Mouse (Mus musculus) limb, embryonic 15.5 days (tissue): ENCODE measurements at regions not wholly inside any gene's neighbourhood (a gene's known extent, or its start where the extent isn't known, plus 50 kb on each side); places are given as distances from the start of the nearest gene placed in this dataset.
A peak's percentile ranks its signal among the peaks of the same experiment; 100 is the strongest.

Source experiments
- ATAC-seq: fragments of 200-750 bp; cut with Nextera tagmentation; 2 replicates; pipeline ENCODE4 v1.8.0; 2017; ENCODE audit warnings: low read depth, moderate TSS enrichment; ENCODE audit not compliant: insufficient number of reproducible peaks, low FRiP score, low TSS enrichment
- H3K27ac ChIP-seq: fragments of 300-500 bp; sonication (generic); 2 replicates; pipeline ENCODE4 v1.5.1; 2015; ENCODE audit warnings: moderate library complexity, mild to moderate bottlenecking, inconsistent platforms
- H3K27me3 ChIP-seq: fragments of 300-500 bp; sonication (generic); 2 replicates; pipeline ENCODE4 v1.6.1; 2015; ENCODE audit warnings: inconsistent platforms
- H3K36me3 ChIP-seq: fragments of 300-500 bp; sonication (generic); 2 replicates; pipeline ENCODE4 v1.6.1; 2015; ENCODE audit warnings: inconsistent platforms
- H3K4me1 ChIP-seq: fragments of 300-500 bp; sonication (generic); 2 replicates; pipeline ENCODE4 v1.6.1; 2015; ENCODE audit warnings: inconsistent platforms
- H3K4me2 ChIP-seq: fragments of 300-500 bp; sonication (generic); 2 replicates; pipeline ENCODE4 v1.6.1; 2015; ENCODE audit warnings: mild to moderate bottlenecking, inconsistent platforms
- H3K4me3 ChIP-seq: fragments of 300-500 bp; sonication (generic); 2 replicates; pipeline ENCODE4 v1.5.1; 2015; ENCODE audit warnings: mild to moderate bottlenecking, inconsistent platforms
- H3K9ac ChIP-seq: fragments of 300-500 bp; sonication (generic); 2 replicates; pipeline ENCODE4 v1.6.1; 2015; ENCODE audit warnings: inconsistent platforms
- H3K9me3 ChIP-seq: fragments of 300-500 bp; sonication (generic); 2 replicates; pipeline ENCODE4 v1.6.1; 2016; ENCODE audit warnings: inconsistent platforms
- WGBS: fragments of 180-500 bp; shearing (Covaris S2); methylation state at CpG from one replicate; pipeline ENCODE4 v1.1.7; 2015; 5-methylcytosine and 5-hydroxymethylcytosine counted together

DNA sequence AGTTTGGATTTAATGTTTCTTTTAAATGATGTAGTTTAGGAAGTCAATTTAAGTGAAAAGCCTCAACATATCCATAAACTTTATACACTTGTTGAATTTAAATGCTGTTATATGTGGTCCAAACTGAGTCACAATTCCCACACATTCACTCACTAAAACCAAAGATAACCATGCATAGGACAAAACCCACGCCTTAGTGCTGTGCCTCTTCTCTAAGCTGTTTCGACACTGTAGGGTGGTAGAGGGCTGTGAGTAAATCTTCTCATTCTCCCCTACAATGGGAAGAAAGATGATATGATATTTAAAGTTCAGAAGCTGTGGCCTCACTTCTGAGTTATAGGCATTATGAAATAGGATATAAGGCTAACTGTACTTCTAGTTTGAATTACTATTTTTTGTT lies 682.9 kb upstream of the Zeb2 start:
- 81% methylated on average over 2 of the region's 2 CpGs for WGBS

DNA sequence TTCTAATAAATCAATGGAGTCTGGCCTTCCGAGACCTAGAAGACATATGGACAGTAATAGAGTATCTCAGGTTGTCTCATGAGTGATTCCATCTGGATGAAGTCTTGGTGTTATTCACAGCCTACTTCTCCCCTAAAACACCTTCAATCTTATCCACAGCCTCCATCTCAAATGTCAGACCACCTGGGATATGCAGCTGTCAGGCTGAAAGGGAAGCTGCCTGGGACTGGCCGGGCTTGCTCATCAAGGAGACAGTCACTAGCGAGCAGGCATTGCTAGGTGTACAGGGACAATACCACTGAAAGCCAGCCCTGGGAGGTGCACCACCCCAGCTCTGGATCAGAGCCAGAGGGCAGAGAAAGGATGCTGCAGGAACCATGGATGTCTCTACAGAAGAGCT lies 676.4 kb upstream of the Zeb2 start:
- ATAC-seq = no peak
- H3K4me3 ChIP-seq = no peak overlapping the region
- H3K4me2 ChIP-seq = no peak overlapping the region
- no peak overlapping the region for H3K27ac ChIP-seq
- H3K36me3 ChIP-seq = no peaks in the 10 kb centered on the region
- H3K27me3 ChIP-seq = no peaks in the 10 kb centered on the region
- H3K4me1 ChIP-seq = no peaks in the 10 kb centered on the region
- no peak overlapping the region for H3K9ac ChIP-seq
- WGBS = 40% methylated on average over 3 of the region's 3 CpGs
- H3K9me3 ChIP-seq = no peaks in the 10 kb centered on the region

More for the DNA sequence above, 682.9 kb upstream of the Zeb2 start:
- Histone ChIP-seq H3K9ac (no peak overlapping the region), H3K27ac (no peak overlapping the region), H3K27me3 (no peaks in the 10 kb centered on the region), H3K4me3 (no peak overlapping the region), H3K9me3 (no peaks in the 10 kb centered on the region), H3K36me3 (no peaks in the 10 kb centered on the region), H3K4me2 (no peak overlapping the region), H3K4me1 (no peaks in the 10 kb centered on the region)
- ATAC-seq = no peak

DNA sequence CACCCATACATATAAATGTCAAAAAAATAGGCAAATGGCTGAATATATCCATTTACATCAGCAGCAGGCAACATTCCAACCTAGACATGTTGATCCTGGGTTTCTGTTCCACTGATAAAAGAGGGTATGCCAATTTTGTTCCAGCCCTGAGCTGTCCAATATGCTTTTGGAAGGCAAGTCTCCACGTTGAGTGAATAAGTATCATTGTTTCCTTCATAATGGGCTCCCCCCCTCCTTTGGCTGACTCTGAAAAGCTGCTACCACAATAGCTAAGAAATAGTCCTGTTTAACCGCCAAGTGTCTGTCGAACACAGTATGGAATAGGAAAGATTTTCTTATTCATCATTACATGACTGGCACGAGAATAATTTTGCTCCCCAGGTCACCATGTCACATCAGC lies 672.5 kb upstream of the Zeb2 start:
- no peak overlapping the region for H3K4me2 ChIP-seq
- no peak overlapping the region for H3K4me3 ChIP-seq
- no peak for ATAC-seq
- no peaks in the 10 kb centered on the region for H3K27me3 ChIP-seq
- H3K4me1 ChIP-seq = peaks cover 5% of the 10 kb centered on the region; the same call in 1 of the 2 replicates
- H3K9me3 ChIP-seq = no peaks in the 10 kb centered on the region
- 83% methylated on average over 4 of the region's 4 CpGs for WGBS
- H3K36me3 ChIP-seq = no peaks in the 10 kb centered on the region
- no peak overlapping the region for H3K27ac ChIP-seq
- no peak overlapping the region for H3K9ac ChIP-seq

DNA sequence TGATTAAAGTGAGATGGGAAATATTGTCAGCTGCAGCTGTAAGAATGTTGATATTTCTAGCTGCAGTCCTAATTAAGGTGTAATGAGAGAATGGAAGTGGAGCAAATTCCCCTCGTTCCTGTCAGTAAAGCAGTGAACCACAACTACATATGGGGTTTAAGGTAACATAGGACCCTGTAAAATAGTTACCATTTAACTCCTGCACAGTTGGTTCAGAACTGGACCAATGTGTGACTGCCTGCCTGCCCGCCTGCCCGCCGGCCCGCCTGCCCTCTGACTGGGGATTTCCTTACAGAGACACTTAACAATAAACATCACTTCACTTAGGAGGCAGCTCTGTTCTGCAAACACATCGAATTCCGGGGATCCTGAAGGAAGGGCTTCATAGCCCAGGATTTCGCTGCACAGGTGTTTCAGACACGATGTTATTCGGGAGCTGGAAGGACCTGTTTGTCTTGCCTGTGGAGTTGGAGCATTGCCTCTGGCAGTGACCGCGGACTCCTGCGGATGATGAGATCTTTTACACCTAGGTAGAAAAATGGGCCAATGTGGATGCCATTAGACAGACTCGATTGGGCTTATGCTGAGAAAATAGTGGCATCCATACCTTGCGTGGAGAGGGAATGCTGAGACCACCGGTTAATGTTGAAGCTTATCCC lies 670.7 kb upstream of the Zeb2 start:
- Histone ChIP-seq H3K27me3 (no peaks in the 10 kb centered on the region), H3K4me2 (peak overlapping the region; percentile 14; the same call in 1 of the 2 replicates), H3K4me3 (no peak overlapping the region), H3K36me3 (no peaks in the 10 kb centered on the region), H3K9ac (no peak overlapping the region), H3K9me3 (no peaks in the 10 kb centered on the region), H3K4me1 (peaks cover 5% of the 10 kb centered on the region; the same call in 1 of the 2 replicates), H3K27ac (no peak overlapping the region)
- WGBS = 39% methylated on average over 16 of the region's 16 CpGs
- ATAC-seq = no peak

DNA sequence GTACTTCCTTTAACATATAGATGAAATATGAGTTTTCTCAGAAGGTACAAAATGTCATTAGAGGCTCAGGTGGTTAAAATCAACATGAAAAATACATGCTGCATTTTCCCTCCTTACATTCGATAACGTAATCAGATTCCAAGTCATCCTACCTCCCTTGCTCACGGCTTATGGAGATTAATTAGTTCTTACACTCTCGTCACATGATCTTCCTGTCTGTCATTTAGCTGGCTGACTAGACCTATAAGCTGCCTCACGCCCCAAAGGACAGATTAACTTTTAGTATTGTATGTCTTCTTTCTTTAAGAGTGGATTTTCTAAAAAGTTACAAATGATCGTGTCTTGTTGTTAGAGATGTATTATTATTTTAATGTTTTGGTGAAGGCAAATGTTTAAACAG lies 669.6 kb upstream of the Zeb2 start:
- Histone ChIP-seq H3K4me1 (peaks cover 5% of the 10 kb centered on the region; the same call in 1 of the 2 replicates), H3K27ac (no peak overlapping the region), H3K36me3 (no peaks in the 10 kb centered on the region), H3K27me3 (no peaks in the 10 kb centered on the region), H3K4me2 (no peak overlapping the region), H3K9ac (no peak overlapping the region), H3K4me3 (no peak overlapping the region), H3K9me3 (no peaks in the 10 kb centered on the region)
- 60% methylated on average over 6 of the region's 6 CpGs for WGBS
- ATAC-seq = no peak

DNA sequence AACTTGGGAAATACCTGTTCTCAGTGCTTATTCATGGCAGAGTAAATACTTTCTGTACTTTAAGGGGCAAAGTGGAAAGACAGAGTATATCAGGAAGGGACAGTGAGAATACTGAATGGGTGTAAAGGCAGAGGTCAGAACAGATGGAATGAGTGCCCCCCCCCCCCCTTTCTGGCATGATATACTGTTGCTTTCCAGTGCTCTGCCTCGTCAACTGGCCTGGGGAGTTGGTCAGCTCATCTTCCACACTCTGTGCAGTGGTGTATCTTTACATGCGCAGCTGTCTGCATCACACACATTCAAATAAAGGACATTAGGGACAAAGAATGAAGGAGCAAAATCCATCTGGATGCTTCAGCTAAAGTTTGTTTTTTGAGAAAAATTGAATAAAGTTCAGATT lies 668.5 kb upstream of the Zeb2 start:
- Histone ChIP-seq H3K27ac (no peak overlapping the region), H3K4me3 (no peak overlapping the region), H3K4me2 (no peak overlapping the region), H3K4me1 (peaks cover 5% of the 10 kb centered on the region; the same call in 1 of the 2 replicates), H3K36me3 (no peaks in the 10 kb centered on the region), H3K9me3 (no peaks in the 10 kb centered on the region), H3K27me3 (no peaks in the 10 kb centered on the region), H3K9ac (no peak overlapping the region)
- 72% methylated on average over 2 of the region's 2 CpGs for WGBS
- no peak for ATAC-seq

DNA sequence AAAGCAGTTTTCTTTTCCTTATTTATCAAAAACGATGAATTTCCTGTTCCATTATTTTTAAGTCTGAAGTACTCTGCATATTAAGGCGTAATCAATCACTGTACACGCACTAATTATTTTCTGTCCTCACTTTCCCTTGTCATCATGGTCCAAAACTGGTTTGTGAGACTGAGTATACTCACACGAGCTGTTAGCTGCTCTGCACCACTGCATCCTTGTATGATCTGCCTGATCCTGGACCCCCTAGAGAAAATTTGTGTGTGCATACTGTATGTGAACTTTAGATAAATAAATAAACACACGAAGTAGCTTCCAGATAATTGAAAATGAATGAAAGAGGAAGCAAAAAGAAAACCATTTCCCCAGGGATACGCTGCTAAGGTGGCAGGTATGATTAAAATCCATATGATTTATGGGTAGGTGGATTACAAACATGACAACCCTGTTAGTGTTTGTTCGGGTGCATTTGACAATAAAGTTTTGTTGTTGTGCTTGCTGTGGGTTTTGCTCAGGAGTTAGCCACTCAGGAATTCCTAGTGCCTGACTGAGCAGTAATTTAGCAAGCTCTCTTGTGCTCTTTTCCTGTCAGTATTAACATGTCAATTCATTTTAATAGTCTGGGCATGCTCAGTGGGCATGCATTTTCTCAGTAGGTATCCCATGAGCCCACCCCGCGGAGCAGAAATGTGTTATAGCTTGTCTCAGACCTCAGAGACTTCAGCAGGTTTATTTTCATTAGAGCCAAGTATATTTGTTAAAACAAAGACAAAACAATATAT lies 666.6 kb upstream of the Zeb2 start:
- H3K4me2 ChIP-seq = no peak overlapping the region
- H3K4me1 ChIP-seq = peaks cover 5% of the 10 kb centered on the region; the same call in 1 of the 2 replicates
- no peaks in the 10 kb centered on the region for H3K36me3 ChIP-seq
- no peaks in the 10 kb centered on the region for H3K27me3 ChIP-seq
- WGBS = 60% methylated on average over 9 of the region's 9 CpGs
- no peaks in the 10 kb centered on the region for H3K9me3 ChIP-seq
- ATAC-seq = no peak
- no peak overlapping the region for H3K9ac ChIP-seq
- H3K27ac ChIP-seq = no peak overlapping the region
- H3K4me3 ChIP-seq = no peak overlapping the region

DNA sequence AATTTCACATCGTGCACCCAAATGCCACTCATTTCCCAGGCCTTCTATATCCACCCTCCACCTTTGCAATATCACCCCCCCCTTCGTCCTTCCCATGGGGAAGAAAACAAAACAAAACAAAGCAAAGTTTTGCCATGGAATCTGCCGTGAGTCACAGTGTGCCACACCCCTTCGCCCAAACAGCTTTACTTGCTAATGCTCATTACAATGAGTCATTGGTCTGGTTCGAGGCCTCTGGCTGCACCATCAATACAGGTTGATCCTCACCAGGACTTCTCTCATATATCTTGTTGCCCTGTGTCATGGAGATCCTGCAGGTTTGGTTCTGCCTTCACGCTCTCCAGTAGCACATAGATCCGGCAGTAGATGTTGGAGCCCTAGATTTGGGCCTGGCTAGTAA lies 660.3 kb upstream of the Zeb2 start:
- Histone ChIP-seq H3K9me3 (no peaks in the 10 kb centered on the region), H3K27ac (no peak overlapping the region), H3K4me2 (no peak overlapping the region), H3K27me3 (no peaks in the 10 kb centered on the region), H3K9ac (no peak overlapping the region), H3K36me3 (no peaks in the 10 kb centered on the region), H3K4me1 (peaks cover 7% of the 10 kb centered on the region; the same call in 1 of the 2 replicates), H3K4me3 (no peak overlapping the region)
- WGBS = 82% methylated on average over 7 of the region's 7 CpGs
- ATAC-seq = no peak

DNA sequence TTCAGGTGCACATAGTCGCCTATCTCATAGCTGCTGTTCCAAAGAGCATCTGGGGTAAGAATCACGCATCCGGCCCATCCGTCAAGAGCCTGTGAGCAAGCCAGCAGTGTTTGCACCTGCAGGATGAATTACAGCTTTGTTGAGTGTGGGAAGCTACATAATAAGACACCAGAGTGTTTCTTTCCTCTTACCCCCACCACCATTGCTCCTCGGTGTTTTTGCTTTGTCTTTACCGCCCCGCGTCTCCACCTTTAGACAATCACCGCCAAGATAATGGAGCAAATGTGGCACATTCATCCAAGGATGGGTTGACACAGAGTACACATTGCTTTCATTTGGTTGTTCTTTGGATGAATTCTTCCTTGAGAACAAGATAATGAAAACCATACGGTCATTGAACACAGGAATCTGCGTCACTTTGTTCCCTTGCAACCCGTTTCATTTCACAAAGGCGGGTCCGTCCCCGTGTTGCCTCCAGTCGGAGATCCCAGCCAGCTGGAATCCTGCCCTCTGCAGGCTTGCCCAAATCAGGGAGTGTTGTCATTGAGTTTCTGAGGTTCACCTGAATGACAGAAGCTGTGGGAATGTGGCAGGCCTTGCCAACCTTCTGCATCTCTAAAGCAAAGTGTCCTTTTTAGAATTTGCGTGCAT lies 659.4 kb upstream of the Zeb2 start:
- Histone ChIP-seq H3K4me3 (no peak overlapping the region), H3K36me3 (no peaks in the 10 kb centered on the region), H3K27ac (peak overlapping the region; percentile 38; the same call in 1 of the 2 replicates), H3K4me1 (peaks cover 7% of the 10 kb centered on the region; the same call in 1 of the 2 replicates), H3K9me3 (no peaks in the 10 kb centered on the region), H3K9ac (no peak overlapping the region), H3K4me2 (no peak overlapping the region), H3K27me3 (no peaks in the 10 kb centered on the region)
- 56% methylated on average over 17 of the region's 17 CpGs for WGBS
- ATAC-seq = no peak

DNA sequence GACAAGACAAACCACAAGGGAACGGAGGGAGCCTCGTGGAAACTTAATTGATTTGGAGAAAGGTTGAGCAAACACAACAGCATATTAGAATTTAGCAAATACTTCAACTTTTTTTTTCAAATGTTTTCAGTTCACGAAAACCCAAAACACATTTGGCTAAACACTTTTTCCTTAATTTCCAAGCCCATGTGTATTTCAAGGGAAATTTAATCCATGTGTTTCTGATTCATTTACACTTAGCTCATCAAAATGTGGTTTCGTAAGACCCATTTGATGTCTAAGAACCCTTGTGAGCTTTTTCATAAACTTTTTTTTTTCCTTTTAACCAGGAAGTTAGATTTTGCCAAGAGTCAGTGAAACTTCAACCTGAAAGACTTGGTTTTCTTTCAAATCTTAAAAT lies 658.5 kb upstream of the Zeb2 start:
- ATAC-seq = no peak
- Histone ChIP-seq H3K9me3 (no peaks in the 10 kb centered on the region), H3K4me2 (no peak overlapping the region), H3K9ac (no peak overlapping the region), H3K4me3 (no peak overlapping the region), H3K27me3 (no peaks in the 10 kb centered on the region), H3K27ac (no peak overlapping the region), H3K4me1 (peaks cover 7% of the 10 kb centered on the region; the same call in 1 of the 2 replicates), H3K36me3 (no peaks in the 10 kb centered on the region)
- 48% methylated on average over 4 of the region's 4 CpGs for WGBS

DNA sequence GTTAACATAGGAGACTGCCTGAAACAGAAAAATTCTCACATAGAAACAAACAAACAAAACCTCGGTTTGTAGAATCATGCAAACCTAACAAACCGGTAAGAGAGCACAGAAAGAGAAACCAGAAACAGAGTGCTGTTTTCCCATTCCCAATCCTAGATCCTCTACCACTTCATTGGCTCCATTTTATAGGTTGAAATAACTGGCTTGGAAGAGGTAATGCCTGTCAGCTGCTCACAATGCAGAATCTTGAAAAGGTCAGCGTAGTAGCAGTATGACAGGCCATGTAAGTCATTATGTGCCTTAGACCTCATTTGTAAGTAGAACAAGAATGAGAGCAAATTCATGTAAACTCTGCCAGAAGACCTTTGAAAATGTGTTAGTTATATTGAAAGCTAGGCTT lies 657.2 kb upstream of the Zeb2 start:
- Histone ChIP-seq H3K4me3 (no peak overlapping the region), H3K9me3 (no peaks in the 10 kb centered on the region), H3K4me2 (no peak overlapping the region), H3K36me3 (no peaks in the 10 kb centered on the region), H3K27me3 (no peaks in the 10 kb centered on the region), H3K9ac (no peak overlapping the region), H3K4me1 (peaks cover 7% of the 10 kb centered on the region; the same call in 1 of the 2 replicates), H3K27ac (no peak overlapping the region)
- 69% methylated on average over 3 of the region's 3 CpGs for WGBS
- ATAC-seq = no peak

DNA sequence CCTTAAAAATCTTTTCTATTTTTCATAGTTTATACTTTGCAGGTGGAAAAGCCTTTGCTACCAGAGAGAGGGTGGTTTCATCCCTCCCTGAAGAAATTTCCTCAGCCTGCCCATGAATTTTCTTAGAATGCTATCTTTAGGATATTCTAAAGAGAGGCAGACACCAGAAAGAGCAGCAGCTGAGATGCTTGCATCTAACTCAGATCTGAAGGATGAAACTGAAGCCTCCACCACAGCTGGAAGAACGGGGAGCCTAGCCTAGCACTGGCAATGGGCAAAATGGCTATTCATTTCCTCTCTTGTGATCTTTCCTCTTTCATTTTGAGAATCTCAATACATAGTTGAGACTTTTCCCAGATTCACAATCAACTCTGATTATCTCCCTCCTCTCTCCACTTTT lies 640.0 kb upstream of the Zeb2 start:
- Histone ChIP-seq H3K4me2 (no peak overlapping the region), H3K36me3 (no peaks in the 10 kb centered on the region), H3K4me3 (no peak overlapping the region), H3K27me3 (no peaks in the 10 kb centered on the region), H3K27ac (no peak overlapping the region), H3K9ac (no peak overlapping the region), H3K9me3 (no peaks in the 10 kb centered on the region), H3K4me1 (no peaks in the 10 kb centered on the region)
- 65% methylated on average over 1 of the region's 1 CpGs for WGBS
- ATAC-seq = no peak
